Mouse (Mus musculus) brain, embryonic 14.5 days (tissue): ENCODE measurements at regions not wholly inside any gene's neighbourhood (a gene's known extent, or its start where the extent isn't known, plus 50 kb on each side); places are given as distances from the start of the nearest gene placed in this dataset.

Experiments used
- CTCF ChIP-seq: fragments of 200-500 bp; IDR thresholded peaks from 2 replicates; pipeline ENCODE4 v1.5.1; 2012; ENCODE audit warnings: inconsistent platforms, mild to moderate bottlenecking, moderate library complexity, borderline replicate concordance; ENCODE audit not compliant: insufficient read depth, insufficient read length; ENCODE audit errors: extremely low read depth
- POLR2A ChIP-seq: fragments of 200-500 bp; IDR thresholded peaks from 2 replicates; pipeline ENCODE4 v1.6.1; 2012; ENCODE audit warnings: mild to moderate bottlenecking, inconsistent platforms, borderline replicate concordance; ENCODE audit not compliant: poor library complexity, insufficient read depth, insufficient read length, severe bottlenecking; ENCODE audit errors: extremely low read depth

DNA sequence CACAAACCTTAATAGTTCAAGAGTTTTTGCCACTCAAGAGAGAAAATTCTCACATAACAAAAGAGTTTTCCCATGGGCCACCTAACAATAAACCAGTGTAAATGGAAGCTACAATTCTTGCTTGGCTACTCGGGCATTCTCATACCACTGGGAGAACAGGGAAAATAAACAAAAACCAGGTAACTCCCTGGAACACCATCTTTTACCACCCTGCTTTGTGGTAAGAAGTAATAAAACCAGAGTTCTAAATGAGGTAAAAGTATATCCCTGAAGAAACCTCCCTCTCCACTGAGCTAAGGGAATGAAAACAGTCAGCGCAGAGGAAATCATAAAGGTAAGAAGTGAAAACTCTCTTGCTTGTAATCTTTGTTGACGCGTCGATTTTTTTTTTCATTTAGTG lies 138.4 kb downstream of the Dnajb9 start:
- TF ChIP-seq POLR2A (no peak), CTCF (no peak)
